Mouse (Mus musculus): Measurements from ENCODE around the gene Armc5. TPM values are rescaled to one million over a fixed set of nuclear protein-coding genes. Genes with fewer than 3 reads are reported as not detected.

The Armc5 gene
- 12.1 and 12.6 TPM in 2 replicates for polyA plus RNA-seq (2012; rRNA removed)

GRCm38 (mm10) chr7:128236856-128237592 is at the start of gene Armc5:
Gene Armc5, plus strand, starts transcription at chr7:128237342.
- DNase-seq (ENCODE audit: extremely low spot score in 1 of 2, low spot score in 1 of 2): peak; percentile 63 to 90

GRCm38 (mm10) chr7:128201607-128202006 is 35.5 kb upstream of the Armc5 start:
- DNase-seq (ENCODE audit: extremely low spot score in 1 of 2, low spot score in 1 of 2): no peak

DNA sequence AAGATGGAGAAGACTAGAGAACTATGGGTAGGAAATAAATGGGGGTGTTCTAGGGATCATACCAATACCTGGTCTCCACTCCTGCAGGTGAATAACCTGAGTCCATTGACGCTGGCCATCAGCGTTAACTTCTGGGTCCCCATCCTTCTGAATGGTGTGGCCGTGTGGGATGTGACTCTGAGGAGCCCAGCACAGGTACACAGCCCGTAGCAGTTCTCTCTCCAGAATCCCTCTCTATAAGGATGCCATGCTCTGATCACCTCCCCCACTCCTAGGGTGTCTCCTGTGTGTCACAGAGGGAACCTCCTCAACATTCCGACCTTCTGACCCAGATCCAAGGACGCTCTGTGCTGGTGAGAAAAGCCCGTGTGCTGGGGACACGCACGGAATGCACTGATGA is 34.1 kb upstream of the Armc5 start:
- no peak for DNase-seq (ENCODE audit: extremely low spot score in 1 of 2, low spot score in 1 of 2)

- DNase-seq (ENCODE audit: extremely low spot score in 1 of 2, low spot score in 1 of 2): no peak
Observed at GRCm38 (mm10) chr7:128204179-128204578, 33.0 kb upstream of the Armc5 start.

- DNase-seq (ENCODE audit: extremely low spot score in 1 of 2, low spot score in 1 of 2): no peak
Observed at GRCm38 (mm10) chr7:128205695-128206094, 31.4 kb upstream of the Armc5 start.

GRCm38 (mm10) chr7:128206152-128206551 is 31.0 kb upstream of the Armc5 start, which contains the start of gene Cox6a2:
Gene Cox6a2, minus strand, starts transcription at chr7:128206387.
- no peak for DNase-seq (ENCODE audit: extremely low spot score in 1 of 2, low spot score in 1 of 2)

- peak; percentile 14 to 78 for DNase-seq (ENCODE audit: extremely low spot score in 1 of 2, low spot score in 1 of 2)
Observed at GRCm38 (mm10) chr7:128208187-128208586, 29.0 kb upstream of the Armc5 start.

DNA sequence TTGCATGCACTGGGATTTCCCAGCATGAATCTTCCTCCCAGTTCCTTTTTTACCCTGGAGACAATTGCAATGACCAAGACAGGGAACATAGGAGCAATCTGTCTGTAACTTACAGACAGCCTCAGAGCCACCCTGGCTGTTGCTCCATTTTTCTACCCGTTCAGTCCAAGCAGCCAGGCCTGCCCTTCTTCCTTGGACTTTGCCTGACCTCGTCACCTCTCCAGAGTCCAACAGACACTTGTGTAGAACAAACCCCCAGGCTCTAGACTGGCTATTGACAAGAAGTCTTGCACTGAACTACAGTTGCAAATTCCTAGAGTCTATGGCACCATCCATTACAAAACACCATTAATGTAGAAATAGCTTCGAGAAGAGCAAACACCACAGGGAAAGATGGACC is 27.3 kb upstream of the Armc5 start:
- no peak for DNase-seq (ENCODE audit: extremely low spot score in 1 of 2, low spot score in 1 of 2)

GRCm38 (mm10) chr7:128219952-128220351 is 17.2 kb upstream of the Armc5 start:
- no peak for DNase-seq (ENCODE audit: extremely low spot score in 1 of 2, low spot score in 1 of 2)

GRCm38 (mm10) chr7:128220936-128221335 is 16.2 kb upstream of the Armc5 start:
- peak in 1 of 2 experiments; percentile 32 for DNase-seq (ENCODE audit: extremely low spot score in 1 of 2, low spot score in 1 of 2)

GRCm38 (mm10) chr7:128231741-128232140 is 5.4 kb upstream of the Armc5 start:
- no peak for DNase-seq (ENCODE audit: extremely low spot score in 1 of 2, low spot score in 1 of 2)

- no peak for DNase-seq (ENCODE audit: extremely low spot score in 1 of 2, low spot score in 1 of 2)
Observed at GRCm38 (mm10) chr7:128234796-128235195, 2.3 kb upstream of the Armc5 start.

DNA sequence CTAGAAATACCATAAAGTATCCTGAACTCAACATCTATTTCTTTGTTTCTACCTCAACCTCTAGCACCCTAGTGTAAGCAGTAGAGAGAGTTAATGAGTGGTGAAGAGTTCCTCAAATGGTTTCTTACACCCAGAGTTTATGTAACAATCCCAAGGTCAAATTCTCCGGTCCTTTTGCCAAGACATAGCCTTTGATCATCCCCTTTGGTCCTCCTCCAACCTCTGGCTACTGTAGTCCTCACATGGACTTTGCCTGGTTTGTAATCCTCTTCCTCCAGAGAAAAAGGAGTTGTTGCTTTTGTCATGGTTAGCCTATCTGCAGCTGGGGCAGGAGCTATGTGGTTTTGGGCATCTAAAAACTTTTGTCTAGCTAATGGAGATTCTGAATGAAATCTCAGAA is 1.7 kb upstream of the Armc5 start:
- DNase-seq (ENCODE audit: extremely low spot score in 1 of 2, low spot score in 1 of 2): no peak

- DNase-seq (ENCODE audit: extremely low spot score in 1 of 2, low spot score in 1 of 2): no peak
Observed at GRCm38 (mm10) chr7:128236426-128236825, 716 bp upstream of the Armc5 start.

GRCm38 (mm10) chr7:128237593-128237926 is 418 bp downstream of the Armc5 start:
- DNase-seq (ENCODE audit: extremely low spot score in 1 of 2, low spot score in 1 of 2): no peak

- peak; percentile 97 to 99 for DNase-seq (ENCODE audit: extremely low spot score in 1 of 2, low spot score in 1 of 2)
Observed at GRCm38 (mm10) chr7:128237927-128238778, 1.0 kb downstream of the Armc5 start, which contains the start of gene 9130023H24Rik. Gene 9130023H24Rik, minus strand, starts transcription at chr7:128238031.

- peak in 1 of 2 experiments; percentile 49 for DNase-seq (ENCODE audit: extremely low spot score in 1 of 2, low spot score in 1 of 2)
Observed at GRCm38 (mm10) chr7:128238991-128239390, 1.8 kb downstream of the Armc5 start.

DNA sequence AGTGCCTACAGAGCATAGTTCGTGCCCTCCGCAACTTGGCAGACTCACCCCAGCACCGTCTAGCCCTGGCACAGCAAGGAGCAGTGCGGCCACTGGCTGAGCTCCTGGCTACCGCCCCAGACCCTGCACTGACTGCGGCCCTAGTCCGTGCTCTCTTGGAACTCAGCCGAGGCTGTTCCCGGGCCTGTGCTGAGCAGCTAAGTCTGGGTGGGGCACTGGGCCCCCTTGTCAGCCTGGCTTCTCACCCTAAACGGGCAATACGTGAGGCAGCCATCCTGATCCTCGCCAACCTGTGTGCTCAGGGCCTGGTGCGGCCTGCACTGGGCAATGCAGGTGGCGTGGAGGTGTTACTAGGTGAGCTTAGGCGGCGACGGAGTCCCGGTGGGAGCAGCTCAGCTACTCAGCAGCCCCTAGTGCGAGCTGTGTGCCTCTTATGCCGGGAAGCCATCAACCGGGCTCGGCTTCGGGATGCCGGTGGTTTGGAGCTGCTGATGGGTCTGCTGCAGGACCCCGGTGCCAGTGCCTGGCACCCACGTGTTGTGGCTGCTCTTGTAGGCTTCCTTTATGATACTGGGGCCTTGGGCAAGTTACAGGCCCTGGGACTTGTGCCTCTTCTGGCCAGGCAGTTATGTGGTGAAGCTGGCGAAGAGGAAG is 3.1 kb downstream of the Armc5 start:
- DNase-seq (ENCODE audit: extremely low spot score in 1 of 2, low spot score in 1 of 2): no peak

DNA sequence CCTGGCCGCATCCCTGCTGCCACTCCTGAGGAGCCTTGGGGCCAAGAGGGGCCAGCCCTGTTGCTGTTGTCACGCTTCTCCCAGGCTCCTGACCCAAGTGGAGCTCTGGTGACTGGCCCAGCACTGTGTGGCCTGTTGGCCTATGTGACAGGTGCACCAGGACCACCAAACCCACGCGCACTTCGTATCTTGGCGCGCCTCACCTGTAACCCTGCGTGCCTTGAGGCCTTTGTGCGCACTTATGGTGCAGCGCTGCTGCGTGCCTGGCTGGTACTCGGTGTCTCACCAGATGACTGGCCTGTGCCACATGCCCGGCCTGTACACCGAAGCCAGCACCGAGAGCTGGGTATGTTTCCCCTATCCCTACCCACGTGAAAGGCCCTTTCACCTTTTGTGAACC is 5.2 kb downstream of the Armc5 start:
- DNase-seq (ENCODE audit: extremely low spot score in 1 of 2, low spot score in 1 of 2): no peak

GRCm38 (mm10) chr7:128243921-128244320 is 6.8 kb downstream of the Armc5 start:
- no peak for DNase-seq (ENCODE audit: extremely low spot score in 1 of 2, low spot score in 1 of 2)

DNA sequence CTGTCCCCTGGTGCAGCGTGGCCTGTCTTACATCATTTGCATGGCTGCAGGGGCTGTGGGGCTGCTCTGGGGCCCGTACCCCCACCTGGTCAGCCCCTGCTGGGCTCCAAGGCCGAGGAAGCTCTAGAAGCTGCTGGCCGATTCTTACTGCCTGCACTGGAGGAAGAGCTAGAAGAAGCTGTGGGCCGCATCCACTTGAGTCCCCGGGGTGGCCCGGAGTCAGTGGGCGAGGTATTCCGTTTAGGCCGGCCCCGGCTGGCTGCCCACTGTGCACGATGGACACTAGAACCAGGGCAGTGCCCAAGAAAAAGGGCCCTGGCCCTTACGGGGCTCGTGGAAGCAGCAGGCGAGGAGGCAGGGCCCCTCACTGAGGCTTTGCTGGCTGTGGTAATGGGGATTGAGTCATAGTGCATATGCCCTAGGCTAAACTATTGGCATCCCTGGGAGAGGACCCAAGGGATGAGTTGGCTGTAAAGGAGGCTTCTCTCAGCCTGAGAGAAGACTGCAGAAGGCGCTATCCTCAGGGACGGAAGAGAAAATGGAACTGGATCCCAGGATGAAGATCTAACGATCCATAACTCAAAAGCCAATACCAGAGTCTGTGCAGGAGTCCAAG is 7.4 kb downstream of the Armc5 start:
- no peak for DNase-seq (ENCODE audit: extremely low spot score in 1 of 2, low spot score in 1 of 2)
